Mouse (Mus musculus) lung, adult 2 months (tissue): ENCODE data around the gene Uroc1.

ENCODE experiments used
- CTCF ChIP-seq: fragments of 200-500 bp; IDR thresholded peaks from 2 replicates; pipeline ENCODE4 v1.5.1; 2011; ENCODE audit warnings: mild to moderate bottlenecking, low read length, control low read depth; ENCODE audit not compliant: insufficient read depth
- POLR2A ChIP-seq: fragments of 200-500 bp; IDR thresholded peaks from 2 replicates; pipeline ENCODE4 v1.6.1; 2011; ENCODE audit warnings: low read depth, mild to moderate bottlenecking, control low read depth, low read length, borderline replicate concordance; ENCODE audit errors: extremely low read depth

GRCm38 (mm10) chr6:90308839-90309778 is 24.0 kb upstream of the Uroc1 start:
- TF ChIP-seq CTCF: no peak
- TF ChIP-seq POLR2A: no peak
